Mouse (Mus musculus): ENCODE measurements at regions not wholly inside any gene's neighbourhood (a gene's known extent, or its start where the extent isn't known, plus 50 kb on each side); places are given as distances from the start of the nearest gene placed in this dataset.
A peak's percentile ranks its signal among the peaks of the same experiment; 100 is the strongest.

DNA sequence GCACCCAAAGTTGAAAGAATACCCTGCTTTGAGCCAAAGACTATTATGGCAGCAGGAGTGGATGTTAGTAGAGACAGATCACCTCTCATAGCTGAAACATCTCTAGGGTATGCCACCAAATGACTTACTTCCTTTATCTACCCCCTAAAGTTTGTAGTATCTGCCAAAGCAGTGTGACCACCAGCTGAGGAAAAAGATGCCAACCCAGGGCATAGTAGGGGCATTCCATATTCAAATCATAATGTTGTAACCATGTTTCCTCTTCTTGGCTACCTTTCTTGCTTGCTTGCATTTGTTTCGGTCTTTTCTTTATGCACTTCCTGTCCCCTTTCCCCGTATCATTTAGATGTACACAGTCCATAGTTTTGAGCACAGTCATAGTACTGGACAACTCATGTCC is 1449.6 kb downstream of the Gsdmc2 start:
- DNase-seq = no peak

- DNase-seq = no peak
Observed at GRCm38 (mm10) chr15:62393416-62393815, 1451.6 kb downstream of the Gsdmc2 start.

DNA sequence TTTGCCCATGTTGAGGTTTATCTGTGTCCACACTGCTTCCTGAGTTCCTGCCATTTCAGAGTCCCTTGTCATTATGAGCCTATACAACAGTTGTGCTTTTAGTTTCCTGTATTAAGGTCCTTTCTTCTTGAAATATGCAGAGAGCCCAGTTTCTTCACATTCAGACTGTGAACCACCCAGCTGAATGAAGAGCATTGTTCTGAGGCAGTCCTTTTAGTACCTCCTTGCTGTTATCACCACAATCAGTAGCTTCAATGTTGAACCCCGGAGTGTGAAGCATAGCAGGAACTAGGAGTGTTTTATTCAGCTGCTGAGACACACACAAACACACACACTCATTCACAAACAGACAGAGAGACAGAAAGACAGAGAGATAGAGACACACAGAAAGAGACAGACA is 1452.1 kb downstream of the Gsdmc2 start:
- no peak for DNase-seq

DNA sequence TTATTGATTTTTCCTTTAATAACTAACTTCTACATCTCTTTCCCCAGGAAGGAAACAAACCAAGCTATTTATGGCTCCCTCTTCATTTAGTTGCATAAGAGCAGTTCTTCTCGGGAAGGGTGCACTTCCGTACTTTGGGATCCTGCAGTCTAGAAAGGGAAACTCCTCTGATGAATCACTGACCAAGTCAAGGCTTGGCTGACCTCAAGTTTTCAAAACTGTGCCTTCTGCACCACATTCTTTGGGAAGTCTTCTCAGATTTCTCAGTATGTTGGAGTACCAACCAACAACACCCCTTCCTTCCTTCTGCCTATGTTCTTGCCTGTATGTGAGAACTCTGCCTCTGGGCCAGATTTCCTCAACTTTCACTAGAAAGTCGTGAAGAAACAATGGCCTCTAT is 1452.6 kb downstream of the Gsdmc2 start:
- DNase-seq = peak in 1 of 2 experiments; percentile 8

DNA sequence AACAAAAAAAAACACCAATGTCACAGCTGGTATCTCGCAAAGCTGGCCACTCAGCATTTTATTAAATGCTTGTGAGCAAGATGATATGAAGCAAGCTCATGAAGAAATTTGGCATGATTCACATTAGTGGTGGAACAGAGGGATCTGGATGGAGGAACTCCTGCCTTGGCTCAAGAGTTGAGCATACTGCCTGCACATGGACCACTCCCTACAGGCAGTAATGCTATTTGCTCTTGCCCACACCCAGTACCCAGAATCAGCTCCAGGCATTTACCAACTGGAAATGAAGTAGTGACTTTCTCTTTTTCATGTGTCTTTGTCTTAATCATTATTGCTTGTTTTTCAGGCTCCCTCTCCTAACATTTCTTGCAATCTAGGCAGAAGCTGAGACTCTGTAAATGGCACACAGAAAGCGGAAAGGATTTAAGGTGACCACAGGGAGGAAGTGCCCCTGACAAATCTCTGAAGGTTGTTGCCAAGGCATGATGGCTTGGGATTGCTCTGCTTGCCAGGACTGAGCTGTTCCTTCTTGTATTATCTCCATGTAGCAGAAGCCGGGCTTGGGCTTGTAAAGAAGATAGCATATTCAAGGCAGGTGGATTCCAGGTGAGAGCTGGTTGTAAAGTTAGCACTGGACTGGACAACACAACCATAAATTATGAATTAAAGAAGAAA is 1455.4 kb downstream of the Gsdmc2 start:
- DNase-seq = no peak

DNA sequence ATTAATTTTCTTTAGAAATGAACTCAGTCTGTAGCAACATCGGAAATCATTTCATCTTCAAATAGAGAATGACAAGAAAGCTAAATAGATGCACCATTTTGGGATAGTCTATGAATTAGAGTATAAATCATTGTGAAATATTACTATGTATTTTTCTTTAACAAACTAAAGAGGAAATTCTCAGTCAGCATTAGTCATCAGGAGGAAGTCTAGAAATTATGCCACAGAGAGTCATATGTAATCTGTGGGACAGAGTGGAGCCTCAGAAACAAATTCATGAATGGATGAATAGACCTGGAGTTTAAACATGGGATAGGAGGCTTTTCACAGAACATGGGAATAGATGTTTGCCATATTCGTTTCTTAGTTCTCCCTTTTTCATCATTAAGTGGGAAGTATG is 1459.4 kb upstream of the A1bg start:
- DNase-seq = no peak

DNA sequence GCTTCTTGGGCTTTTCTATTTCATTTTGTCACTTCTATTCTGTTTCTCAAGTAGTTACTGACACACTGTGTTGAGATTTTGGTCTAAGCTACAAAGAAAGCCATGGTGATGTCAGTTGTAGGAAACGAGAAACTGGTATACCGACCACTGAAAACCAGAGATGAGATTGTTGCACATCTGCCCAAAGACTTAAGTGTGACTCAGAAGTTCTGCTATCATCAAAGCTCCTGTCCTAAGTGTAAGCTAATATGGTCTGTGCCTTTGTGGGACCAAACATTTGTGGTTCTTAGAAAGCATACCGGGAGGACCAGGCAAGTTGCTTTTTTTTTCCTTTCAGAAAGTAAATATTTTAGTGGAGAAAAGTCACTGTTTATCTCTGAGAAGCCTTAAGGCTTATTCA is 1451.8 kb upstream of the A1bg start:
- DNase-seq = no peak

DNA sequence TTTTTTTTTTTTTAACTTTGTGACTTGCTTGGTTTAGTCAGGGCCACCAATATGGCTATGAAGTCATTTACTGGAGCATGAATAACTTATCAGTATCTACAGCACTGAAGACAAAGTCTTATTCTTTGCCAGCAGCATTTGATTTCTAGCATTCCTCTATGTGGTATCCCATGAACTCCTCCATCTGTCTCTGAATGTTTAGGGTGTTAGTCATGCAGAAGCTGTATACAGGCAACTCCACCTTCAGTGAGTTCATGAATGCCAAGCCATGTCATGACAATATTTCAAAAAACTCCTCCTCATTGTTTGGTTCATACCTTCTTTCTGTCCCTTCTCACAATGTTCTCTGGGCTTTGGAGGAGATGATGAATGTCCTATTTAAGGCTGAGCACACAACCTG is 1438.4 kb upstream of the A1bg start:
- DNase-seq = no peak

GRCm38 (mm10) chr15:62358338-62359239 is 1435.8 kb upstream of the A1bg start:
- DNase-seq = no peak

DNA sequence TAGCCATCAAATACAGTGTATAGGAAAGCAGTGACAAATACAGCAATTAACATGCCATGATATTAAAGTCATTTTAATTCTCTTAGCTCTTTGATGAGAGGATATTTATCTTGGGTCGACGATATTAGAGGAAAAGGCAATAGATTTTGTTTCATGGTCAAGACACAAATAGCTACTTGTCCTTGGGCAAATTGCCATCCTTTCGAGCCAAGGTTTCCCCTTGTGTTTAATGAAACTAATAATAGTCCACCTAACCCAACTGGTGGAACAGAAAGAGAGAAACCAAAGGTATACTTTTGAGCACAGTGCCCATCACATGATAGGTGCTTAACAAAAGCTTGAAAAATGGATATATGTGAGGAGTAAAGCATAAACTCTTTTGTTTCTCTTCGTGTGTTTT is 1431.0 kb upstream of the A1bg start:
- DNase-seq = no peak

DNA sequence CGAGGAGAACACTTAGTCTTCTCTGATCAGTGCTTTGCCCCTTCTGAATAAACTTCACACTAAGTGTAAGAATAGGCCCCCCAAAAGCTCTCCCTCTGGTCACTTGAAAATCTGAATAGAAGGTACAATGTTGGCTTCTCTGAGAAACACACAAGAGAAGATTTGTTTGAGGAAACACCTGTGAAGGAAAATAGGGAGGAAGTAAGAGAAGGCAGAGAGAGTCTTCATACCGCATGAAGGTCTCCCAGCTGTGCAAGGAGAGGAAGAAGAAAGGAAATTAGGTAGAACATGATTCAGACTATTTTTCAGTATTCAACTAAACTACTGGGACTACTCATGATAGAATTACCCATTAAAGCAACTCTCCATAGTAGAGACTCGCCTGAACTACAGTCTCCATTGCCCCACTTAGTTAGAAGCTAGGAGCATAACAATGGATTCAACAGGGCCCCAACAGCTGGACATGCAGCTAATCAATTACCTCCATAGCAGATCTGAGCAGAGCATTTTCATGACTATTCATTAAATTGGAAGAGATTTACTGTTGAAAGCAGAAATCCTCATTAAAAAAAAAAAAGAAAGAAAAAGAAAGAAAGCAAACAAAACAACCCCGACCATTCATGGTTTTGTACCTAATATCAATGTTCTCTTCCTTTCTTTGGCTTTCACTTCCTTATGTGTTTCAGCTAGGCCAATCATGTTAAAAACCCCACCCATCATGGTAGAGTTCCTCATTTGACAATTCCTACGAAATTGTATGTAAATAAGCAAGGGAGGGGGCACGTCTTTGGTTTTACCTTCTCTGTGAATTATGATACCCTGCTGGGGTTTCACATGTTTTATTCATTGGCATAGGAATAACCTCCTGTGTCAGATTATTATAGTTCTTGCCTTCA is 1428.3 kb upstream of the A1bg start:
- DNase-seq = no peak

GRCm38 (mm10) chr15:62349981-62350380 is 1427.2 kb upstream of the A1bg start:
- no peak for DNase-seq

DNA sequence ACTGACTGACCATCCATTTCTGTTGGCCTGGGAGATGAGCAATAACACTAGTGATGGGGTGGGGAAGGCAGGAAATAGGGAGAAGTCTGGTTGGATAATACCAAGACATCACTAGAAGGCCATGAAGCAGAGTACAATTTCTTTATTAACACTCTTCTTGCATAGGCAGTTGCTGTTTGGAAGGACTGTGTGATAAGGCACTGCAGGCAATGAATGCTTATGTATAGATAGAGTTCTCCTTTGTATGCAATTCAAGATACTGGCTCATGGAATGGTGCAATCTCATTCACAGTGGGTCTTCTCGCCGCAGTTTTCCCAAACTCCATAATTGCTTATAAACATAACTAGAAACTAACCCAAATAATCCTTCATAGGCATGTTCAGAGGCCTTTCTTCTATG is 1426.1 kb upstream of the A1bg start:
- DNase-seq = no peak

DNA sequence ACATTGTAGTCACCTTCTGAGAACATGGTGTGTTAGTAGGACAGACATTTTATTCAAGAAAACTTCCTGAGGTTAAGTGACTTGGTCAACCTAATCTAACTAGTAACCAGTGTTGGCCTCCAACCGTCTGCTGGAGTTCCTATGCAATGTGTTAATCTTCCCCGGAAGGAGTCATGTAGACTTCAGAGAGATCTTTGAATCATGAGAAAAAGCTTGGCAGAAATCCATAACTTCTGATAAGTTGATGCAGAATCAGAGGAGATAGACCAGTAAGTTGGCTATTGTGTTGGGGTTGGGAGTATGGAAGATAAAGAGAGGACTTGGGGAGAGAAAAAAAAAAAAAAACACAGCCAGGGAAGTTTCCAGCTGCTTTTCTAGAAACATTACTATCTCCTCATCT is 1424.9 kb upstream of the A1bg start:
- DNase-seq = no peak

GRCm38 (mm10) chr15:62345893-62346292 is 1423.1 kb upstream of the A1bg start:
- DNase-seq = no peak

GRCm38 (mm10) chr15:62336454-62337284 is 1413.9 kb upstream of the A1bg start:
- DNase-seq = no peak

GRCm38 (mm10) chr15:62334256-62335009 is 1411.6 kb upstream of the A1bg start:
- DNase-seq = no peak

DNA sequence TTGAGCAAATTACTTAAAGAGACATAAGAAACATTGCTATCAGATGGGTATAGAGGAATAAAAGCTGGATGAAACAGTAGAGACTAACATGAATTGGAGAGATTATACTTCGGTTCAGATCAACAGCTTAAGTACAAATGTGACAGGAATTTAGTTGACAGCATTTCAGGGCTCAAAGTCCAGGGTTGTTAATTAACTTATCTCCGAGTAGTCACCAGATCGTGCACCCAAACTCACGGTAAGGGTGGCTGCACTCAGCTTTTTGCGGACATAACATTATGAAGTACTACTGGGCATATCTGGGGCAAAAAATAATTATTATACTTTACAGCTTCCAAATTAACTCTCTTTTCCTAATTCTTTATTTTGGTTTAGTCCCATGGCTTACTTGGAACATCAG is 1409.3 kb upstream of the A1bg start:
- no peak for DNase-seq

GRCm38 (mm10) chr15:62331138-62331800 is 1408.5 kb upstream of the A1bg start:
- no peak for DNase-seq

DNA sequence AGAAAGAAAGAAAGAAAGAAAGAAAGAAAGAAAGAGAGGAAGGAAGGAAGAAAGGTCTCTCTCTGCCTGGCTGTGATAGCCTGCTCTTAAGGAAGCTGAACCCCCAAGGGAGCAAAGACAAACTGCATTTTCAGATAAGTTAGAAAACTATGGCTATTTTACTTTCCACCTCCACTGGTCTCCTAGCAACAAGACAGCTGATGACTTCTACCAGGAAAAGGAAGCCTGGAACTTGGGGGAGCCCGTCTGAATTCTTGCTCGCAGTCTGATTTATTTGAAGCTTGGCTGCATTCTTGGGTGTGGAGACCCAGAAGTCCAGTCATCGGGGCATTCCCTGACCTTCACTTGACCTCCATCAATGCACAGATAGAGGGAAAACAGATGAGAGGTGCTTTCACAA is 1406.1 kb upstream of the A1bg start:
- DNase-seq = no peak

GRCm38 (mm10) chr15:62328305-62328881 is 1405.6 kb upstream of the A1bg start:
- DNase-seq = peak; percentile 13 to 24

Measured in lung, postnatal 4 days (tissue).